Mouse (Mus musculus): ENCODE results near the gene Nav1. TPM values are rescaled to one million over a fixed set of nuclear protein-coding genes. Genes with fewer than 3 reads are reported as not detected.

The Nav1 gene
- total and polyA plus RNA-seq, 2 experiments from 2014 or later: 39.9 to 90.0 TPM

DNA sequence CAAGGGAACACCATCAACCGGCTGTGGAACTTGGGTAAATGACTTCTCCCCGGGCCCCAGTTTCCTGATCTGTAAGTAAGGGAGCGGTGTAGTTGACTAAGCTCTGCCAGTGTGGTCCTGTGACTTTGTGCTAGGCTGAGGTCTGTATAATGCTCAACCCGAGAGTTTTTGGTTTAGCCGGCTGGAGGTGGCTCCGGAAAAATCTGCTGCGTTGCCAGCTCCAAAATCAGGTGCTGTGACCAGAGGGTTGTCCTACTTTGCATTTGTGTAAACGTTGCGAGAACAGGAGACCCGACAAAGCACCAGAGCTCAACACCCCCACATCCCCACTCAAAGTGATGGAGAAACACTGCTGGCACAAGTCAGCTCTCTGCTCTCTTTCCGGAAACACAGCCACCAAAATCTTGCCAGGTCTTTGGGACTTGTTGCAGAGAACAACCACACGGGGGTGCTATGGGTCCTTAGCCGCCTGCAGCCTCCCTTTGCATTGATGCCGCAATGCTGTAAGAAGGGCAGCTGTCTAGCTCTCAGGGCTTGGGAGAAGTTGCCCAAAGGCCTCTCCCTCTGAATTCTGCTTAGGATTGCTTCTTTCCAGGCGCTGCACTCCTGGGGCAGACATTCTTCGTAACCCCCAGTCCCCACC is 62.5 kb downstream of the Nav1 start:
- H3K9ac ChIP-seq (replicated peaks; ENCODE audit: low read length): no peak overlapping the region
- no peaks in the 10 kb centered on the region for H3K36me3 ChIP-seq (ENCODE audit: insufficient read depth, low read length)
- H3K27me3 ChIP-seq (ENCODE audit: insufficient read depth, low read length): no peaks in the 10 kb centered on the region
- H3K9me3 ChIP-seq (ENCODE audit: low read length): no peaks in the 10 kb centered on the region
- H3K4me2 ChIP-seq (ENCODE audit: low read depth, low read length): 0 out of 2 replicates have a peak overlapping the region, but pooled peaks have one; percentile 13
- H3K4me3 ChIP-seq (ENCODE audit: low read length): no peak overlapping the region
- DNase-seq (ENCODE audit: low spot score): peak; percentile 95
- peaks cover 31% of the 10 kb centered on the region for H3K4me1 ChIP-seq (ENCODE audit: insufficient read depth, low read length)
- H3K27ac ChIP-seq: peak overlapping the region; percentile 45; the same call in 1 of the 2 replicates
- WGBS: 36% methylated on average over 16 of the region's 16 CpGs
- TF ChIP-seq CTCF (IDR thresholded peaks at IDR 0.05; ENCODE audit: low read depth): peak; percentile 96
- ATAC-seq: peak; percentile 61

GRCm38 (mm10) chr1:135542841-135543810 is 64.0 kb downstream of the Nav1 start:
- H3K4me3 ChIP-seq (ENCODE audit: low read length): no peak overlapping the region
- H3K36me3 ChIP-seq (ENCODE audit: insufficient read depth, low read length): no peaks in the 10 kb centered on the region
- 36% methylated on average over 12 of the region's 12 CpGs for WGBS
- no peaks in the 10 kb centered on the region for H3K27me3 ChIP-seq (ENCODE audit: insufficient read depth, low read length)
- TF ChIP-seq CTCF (IDR thresholded peaks at IDR 0.05; ENCODE audit: low read depth): no peak
- H3K4me2 ChIP-seq (ENCODE audit: low read depth, low read length): no peak overlapping the region
- H3K4me1 ChIP-seq (ENCODE audit: insufficient read depth, low read length): peaks cover 23% of the 10 kb centered on the region; the same call in 1 of the 2 replicates
- no peak overlapping the region for H3K9ac ChIP-seq (replicated peaks; ENCODE audit: low read length)
- no peaks in the 10 kb centered on the region for H3K9me3 ChIP-seq (ENCODE audit: low read length)
- ATAC-seq (no peak), DNase-seq (ENCODE audit: low spot score) (no peak)
- no peak overlapping the region for H3K27ac ChIP-seq

DNA sequence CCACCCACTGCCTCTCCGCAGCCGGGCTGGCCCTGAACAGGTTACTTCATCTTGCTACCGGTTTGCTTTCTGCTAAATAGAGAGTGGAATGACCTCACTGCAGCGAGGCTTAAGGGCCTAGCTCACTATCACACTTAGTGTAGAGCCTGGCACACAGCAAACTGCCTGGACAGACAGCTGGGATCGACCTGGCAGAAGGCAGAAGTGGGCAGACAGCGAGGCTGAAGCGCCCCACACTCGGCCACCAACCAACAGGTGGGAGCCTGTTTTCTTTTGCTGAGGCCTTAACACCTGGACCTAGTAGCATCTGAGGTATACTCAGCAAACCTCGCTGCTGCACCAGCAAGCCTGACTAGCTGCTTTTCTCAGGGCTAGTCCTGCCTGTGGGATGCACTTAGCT is 65.0 kb downstream of the Nav1 start:
- TF ChIP-seq CTCF (IDR thresholded peaks at IDR 0.05; ENCODE audit: low read depth): no peak
- peaks cover 21% of the 10 kb centered on the region; the same call in 1 of the 2 replicates for H3K4me1 ChIP-seq (ENCODE audit: insufficient read depth, low read length)

DNA sequence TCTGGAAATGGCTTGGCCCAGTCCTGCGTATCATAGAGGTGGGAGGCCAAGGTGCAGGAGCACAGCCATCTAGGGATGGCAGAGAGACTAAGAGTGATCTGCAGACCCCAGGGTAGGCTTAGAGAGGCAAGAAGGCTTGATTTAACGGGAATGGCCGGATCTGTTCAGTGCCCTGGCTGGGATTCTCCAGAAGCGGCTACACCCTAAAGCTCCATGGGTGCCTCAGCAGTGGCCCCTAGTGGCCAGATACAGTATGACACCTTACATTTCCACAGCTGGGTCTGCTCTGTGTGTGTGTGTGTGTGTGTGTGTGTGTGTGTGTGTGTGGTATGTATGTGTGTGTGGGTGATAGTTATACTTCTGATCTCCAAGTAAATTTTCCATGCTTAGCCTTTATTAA is 66.8 kb downstream of the Nav1 start:
- H3K27me3 ChIP-seq (ENCODE audit: insufficient read depth, low read length): no peaks in the 10 kb centered on the region
- ATAC-seq (peak; percentile 76), DNase-seq (ENCODE audit: low spot score) (peak; percentile 93)
- 24% methylated on average over 4 of the region's 4 CpGs for WGBS
- H3K9me3 ChIP-seq (ENCODE audit: low read length): no peaks in the 10 kb centered on the region
- no peak overlapping the region for H3K4me3 ChIP-seq (ENCODE audit: low read length)
- peaks cover 5% of the 10 kb centered on the region; the same call in 1 of the 2 replicates for H3K36me3 ChIP-seq (ENCODE audit: insufficient read depth, low read length)
- no peak overlapping the region for H3K4me2 ChIP-seq (ENCODE audit: low read depth, low read length)
- TF ChIP-seq CTCF (IDR thresholded peaks at IDR 0.05; ENCODE audit: low read depth): peak; percentile 99
- H3K27ac ChIP-seq: no peak overlapping the region
- H3K4me1 ChIP-seq (ENCODE audit: insufficient read depth, low read length): peaks cover 16% of the 10 kb centered on the region; the same call in 1 of the 2 replicates
- no peak overlapping the region for H3K9ac ChIP-seq (replicated peaks; ENCODE audit: low read length)

More for the DNA sequence above, 65.0 kb downstream of the Nav1 start:
- 85% methylated on average over 9 of the region's 9 CpGs for WGBS
- Histone ChIP-seq H3K36me3 (ENCODE audit: insufficient read depth, low read length) (no peaks in the 10 kb centered on the region; the same call in 1 of the 2 replicates), H3K27ac (no peak overlapping the region), H3K4me3 (ENCODE audit: low read length) (no peak overlapping the region), H3K9me3 (ENCODE audit: low read length) (no peaks in the 10 kb centered on the region), H3K9ac (replicated peaks; ENCODE audit: low read length) (no peak overlapping the region), H3K4me2 (ENCODE audit: low read depth, low read length) (no peak overlapping the region), H3K27me3 (ENCODE audit: insufficient read depth, low read length) (no peaks in the 10 kb centered on the region)
- DNase-seq (ENCODE audit: low spot score) (no peak), ATAC-seq (no peak)

DNA sequence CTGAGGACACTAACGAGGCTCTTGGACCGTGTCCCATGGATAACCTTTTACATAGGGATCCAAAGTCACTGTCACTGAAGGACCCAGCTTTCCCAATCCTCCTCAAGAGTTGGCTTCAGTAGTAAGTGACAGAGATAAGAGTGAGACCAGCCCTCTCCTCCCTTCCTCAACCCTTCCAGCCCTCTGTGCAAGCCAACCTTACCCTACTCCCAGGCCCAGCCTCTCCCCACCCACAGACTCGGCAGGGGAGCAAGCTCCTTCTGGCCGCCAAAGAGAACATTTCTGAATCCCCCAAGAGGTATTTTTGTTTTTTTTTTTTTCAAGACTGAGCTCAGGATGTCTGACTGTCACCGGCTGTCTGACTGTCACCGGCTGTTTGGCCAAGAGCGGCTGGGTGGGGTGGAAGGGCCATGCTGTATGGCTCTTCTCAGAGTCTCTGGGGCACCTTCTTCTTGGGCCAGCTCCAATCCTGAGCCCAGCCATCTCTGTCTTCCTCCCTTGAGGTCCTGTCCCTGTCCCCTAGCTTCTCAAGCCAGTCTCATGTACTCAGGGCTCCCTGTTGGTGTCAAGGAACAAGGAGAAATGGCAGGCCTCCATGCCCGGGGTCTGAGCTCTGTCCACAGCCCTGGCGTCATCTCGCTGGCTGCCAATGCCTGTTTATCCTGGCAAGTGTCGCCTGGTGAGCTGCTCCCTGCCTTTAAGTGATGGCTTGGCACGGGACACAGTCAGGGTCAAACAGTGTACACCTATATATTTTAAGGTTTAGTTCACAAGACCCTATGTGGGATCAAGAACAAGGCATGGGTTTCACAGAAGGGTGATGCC is 68.4 kb downstream of the Nav1 start:
- WGBS: 64% methylated on average over 12 of the region's 12 CpGs
- no peak overlapping the region for H3K4me3 ChIP-seq (ENCODE audit: low read length)
- peaks cover 5% of the 10 kb centered on the region; the same call in 1 of the 2 replicates for H3K36me3 ChIP-seq (ENCODE audit: insufficient read depth, low read length)
- TF ChIP-seq CTCF (IDR thresholded peaks at IDR 0.05; ENCODE audit: low read depth): no peak
- no peak overlapping the region for H3K27ac ChIP-seq
- H3K4me2 ChIP-seq (ENCODE audit: low read depth, low read length): no peak overlapping the region
- H3K27me3 ChIP-seq (ENCODE audit: insufficient read depth, low read length): no peaks in the 10 kb centered on the region
- no peak for DNase-seq (ENCODE audit: low spot score)
- H3K4me1 ChIP-seq (ENCODE audit: insufficient read depth, low read length): 0 out of 2 replicates have a peak, but pooled peaks cover 12% of the 10 kb centered on the region
- ATAC-seq: no peak
- no peaks in the 10 kb centered on the region for H3K9me3 ChIP-seq (ENCODE audit: low read length)
- H3K9ac ChIP-seq (replicated peaks; ENCODE audit: low read length): no peak overlapping the region

DNA sequence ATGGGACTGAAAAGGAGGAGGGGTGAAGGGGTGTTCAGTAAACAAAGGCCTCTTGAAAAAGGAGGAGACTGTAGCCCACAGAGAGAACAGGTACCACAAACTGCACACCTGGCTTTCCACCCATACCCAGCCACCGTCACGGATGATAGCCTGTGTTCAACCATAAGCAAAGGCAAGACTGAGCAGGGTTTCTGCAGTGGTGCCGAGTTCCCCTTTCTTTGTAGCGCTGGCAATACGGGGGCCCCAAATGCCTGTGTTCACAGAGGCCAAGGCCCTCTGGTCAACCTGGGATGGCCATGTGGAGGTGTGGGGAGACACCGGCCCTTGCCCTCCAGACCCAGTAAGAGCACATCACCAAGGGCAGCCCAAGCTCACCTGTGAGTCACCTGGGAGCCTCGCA is 70.3 kb downstream of the Nav1 start:
- 99% methylated on average over 7 of the region's 7 CpGs for WGBS
- H3K4me3 ChIP-seq (ENCODE audit: low read length): no peak overlapping the region
- no peak overlapping the region for H3K9ac ChIP-seq (replicated peaks; ENCODE audit: low read length)
- no peaks in the 10 kb centered on the region for H3K27me3 ChIP-seq (ENCODE audit: insufficient read depth, low read length)
- H3K9me3 ChIP-seq (ENCODE audit: low read length): no peaks in the 10 kb centered on the region
- H3K27ac ChIP-seq: no peak overlapping the region
- H3K36me3 ChIP-seq (ENCODE audit: insufficient read depth, low read length): peaks cover 15% of the 10 kb centered on the region; the same call in 1 of the 2 replicates
- no peak for DNase-seq (ENCODE audit: low spot score)
- no peak for TF ChIP-seq CTCF (IDR thresholded peaks at IDR 0.05; ENCODE audit: low read depth)
- 0 out of 2 replicates have a peak, but pooled peaks cover 5% of the 10 kb centered on the region for H3K4me1 ChIP-seq (ENCODE audit: insufficient read depth, low read length)
- no peak for ATAC-seq
- no peak overlapping the region for H3K4me2 ChIP-seq (ENCODE audit: low read depth, low read length)
